Mouse (Mus musculus) heart, adult 18-20 months (tissue): ENCODE results near the gene Hnrnpm. TPM values are rescaled to one million over a fixed set of nuclear protein-coding genes. Genes with fewer than 3 reads are reported as not detected.

Experiments used
- DNase-seq, 2 experiments: peaks; one replicate each; pipeline ENCODE4 v3.0.0; 2021 to 2022; ENCODE audit warnings: mixed read lengths in 1 of 2
- total RNA-seq, 2 experiments: library from RNA; stranded (reverse); gene quantifications; 2 replicates each; pipeline ENCODE4 v1.2.3; 2021

Gene Hnrnpm
- total RNA-seq, 2 experiments from 2014 or later = 89.0 to 93.4 TPM

GRCm38 (mm10) chr17:33598506-33598905 is 88.2 kb downstream of the Hnrnpm start:
- DNase-seq = no peak

DNA sequence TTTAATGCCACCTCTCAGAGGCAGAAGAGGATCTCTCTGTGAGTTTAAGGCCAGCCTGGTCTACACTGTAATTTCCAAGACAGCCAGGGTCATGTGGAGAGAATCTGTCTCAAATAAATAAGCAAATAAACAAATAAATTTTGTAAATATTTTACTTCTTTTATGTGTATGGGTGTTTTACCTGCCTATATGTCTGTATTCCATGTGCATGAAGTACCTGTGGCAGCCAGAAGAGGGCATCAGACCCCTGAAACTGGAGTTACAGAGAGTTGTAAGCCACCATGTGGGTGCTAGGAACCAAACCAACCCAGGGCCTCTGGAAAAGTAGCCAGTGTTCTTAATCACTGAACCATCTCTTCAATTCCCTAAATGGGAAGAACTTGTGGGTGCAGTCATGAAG is 89.4 kb downstream of the Hnrnpm start:
- DNase-seq = no peak

Other genes with a start within 250 kb of the Hnrnpm start
- gene Adamts10, start 162.7 kb downstream of the Hnrnpm start, total RNA-seq = 1 to 10 TPM; 7.8 to 9.4 TPM
- gene Myo1f, start 131.2 kb downstream of the Hnrnpm start, total RNA-seq = 1 to 10 TPM; 1.9 to 3.0 TPM
- 1 to 10 TPM; 7.9 to 9.9 TPM for gene Zfp414, start 57.8 kb downstream of the Hnrnpm start, total RNA-seq
- gene Pram1, start 48.8 kb downstream of the Hnrnpm start, total RNA-seq = under 1 TPM; 0.10 to 0.31 TPM
- 100 to 1,000 TPM; 131 to 133 TPM for gene March2, start 31.8 kb upstream of the Hnrnpm start, total RNA-seq
- gene Rab11b, start 73.7 kb upstream of the Hnrnpm start, total RNA-seq = 100 to 1,000 TPM; 202 to 251 TPM
- gene Angptl4, start 95.0 kb upstream of the Hnrnpm start, total RNA-seq = 10 to 100 TPM in 1 of 2 experiments, 1 to 10 TPM in 1; 5.5 to 12.2 TPM
- gene Kank3, start 123.7 kb upstream of the Hnrnpm start, total RNA-seq = 10 to 100 TPM; 49.0 to 64.9 TPM
- gene Rps28, start 137.7 kb upstream of the Hnrnpm start, total RNA-seq = 100 to 1,000 TPM; 702 to 791 TPM
- gene Ndufa7, start 137.7 kb upstream of the Hnrnpm start, total RNA-seq = 100 to 1,000 TPM; 645 to 655 TPM
- gene Cd320, start 156.2 kb upstream of the Hnrnpm start, total RNA-seq = 10 to 100 TPM; 31.8 to 34.9 TPM
- gene Gm7029, start 187.0 kb upstream of the Hnrnpm start, total RNA-seq = not detected
- gene Kifc1, start 203.8 kb upstream of the Hnrnpm start, total RNA-seq = 1 to 10 TPM in 1 of 2 experiments, under 1 TPM in 1; 0.80 to 1.4 TPM
- gene Platr17, start 218.3 kb upstream of the Hnrnpm start, total RNA-seq = not detected
- gene Daxx, start 222.6 kb upstream of the Hnrnpm start, total RNA-seq = 10 to 100 TPM; 12.3 to 20.7 TPM
- gene Tapbp, start 229.0 kb upstream of the Hnrnpm start, total RNA-seq = 100 to 1,000 TPM; 111 to 115 TPM
- 10 to 100 TPM; 15.6 to 16.6 TPM for gene Zbtb22, start 229.0 kb upstream of the Hnrnpm start, total RNA-seq
- gene Rgl2, start 242.7 kb upstream of the Hnrnpm start, total RNA-seq = 10 to 100 TPM; 30.9 to 31.8 TPM